Mouse (Mus musculus) cerebellum, postnatal 10 days (tissue): Measurements from ENCODE around the gene Arhgef39.

Experiments used
- DNase-seq, 2 experiments: peaks; one replicate each; pipeline ENCODE4 v3.0.0; 2021; ENCODE audit warnings: mixed read lengths in 2 of 2

Gene Arhgef39

DNA sequence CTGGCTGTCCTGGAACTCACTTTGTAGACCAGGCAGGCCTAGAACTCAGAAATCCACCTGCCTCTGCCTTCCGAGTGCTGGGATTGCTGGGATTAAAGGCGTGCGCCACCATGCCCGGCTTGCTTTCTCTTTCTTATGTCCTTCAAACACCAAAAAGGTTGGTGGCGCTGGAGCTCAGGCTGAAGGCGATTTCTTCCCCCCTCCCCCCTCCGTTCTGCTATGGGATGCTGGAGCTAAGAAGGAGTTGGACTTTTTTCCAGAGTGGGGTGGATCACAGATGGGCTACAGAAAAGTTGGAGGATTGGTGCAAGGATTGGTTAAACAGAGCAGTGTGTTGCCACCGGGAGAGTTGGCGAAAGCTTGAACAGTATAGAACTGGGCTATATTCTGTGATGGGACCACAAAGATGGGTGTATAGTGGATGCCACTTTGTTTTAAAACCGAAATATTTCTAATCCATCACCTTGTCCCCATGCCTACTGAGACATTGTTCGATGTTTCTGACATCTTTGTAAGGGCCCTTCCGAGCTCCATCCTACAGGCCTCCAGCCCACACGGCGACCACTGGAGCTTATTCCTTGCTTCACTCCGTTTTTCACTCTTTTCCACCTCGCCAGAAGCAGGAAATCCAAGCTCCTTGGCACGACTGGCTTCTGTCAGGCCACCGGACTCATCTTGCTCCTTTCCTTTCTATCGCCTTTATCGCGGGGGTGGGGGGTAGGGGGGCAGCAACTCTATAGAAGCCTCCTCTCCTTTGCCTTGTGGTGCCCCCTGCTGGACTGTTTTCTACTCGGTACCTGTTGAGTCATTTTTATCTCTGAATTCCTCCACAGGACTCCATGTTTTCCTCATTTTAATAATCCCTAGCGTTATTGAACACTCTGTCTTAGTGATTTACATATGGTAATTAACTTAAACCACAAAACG, 20.3 kb downstream of the Arhgef39 start:
- peak; percentile 84 to 86 for DNase-seq

DNA sequence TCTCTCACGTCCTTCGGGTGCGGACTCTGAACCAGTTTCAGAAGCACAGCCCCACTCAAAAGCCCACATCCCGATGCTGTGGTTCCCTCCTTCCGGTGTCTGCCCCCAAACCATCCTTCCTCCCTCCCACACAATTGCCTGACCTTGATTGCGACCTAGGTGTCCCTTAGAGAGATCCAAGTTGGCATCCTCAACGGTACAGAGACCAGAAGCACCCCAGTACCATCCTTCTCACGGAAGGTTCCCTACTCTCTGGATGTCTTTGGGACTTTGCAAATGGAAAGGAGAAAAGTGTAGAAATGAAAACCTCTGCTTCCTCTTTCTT, 21.0 kb downstream of the Arhgef39 start:
- DNase-seq = no peak

DNA sequence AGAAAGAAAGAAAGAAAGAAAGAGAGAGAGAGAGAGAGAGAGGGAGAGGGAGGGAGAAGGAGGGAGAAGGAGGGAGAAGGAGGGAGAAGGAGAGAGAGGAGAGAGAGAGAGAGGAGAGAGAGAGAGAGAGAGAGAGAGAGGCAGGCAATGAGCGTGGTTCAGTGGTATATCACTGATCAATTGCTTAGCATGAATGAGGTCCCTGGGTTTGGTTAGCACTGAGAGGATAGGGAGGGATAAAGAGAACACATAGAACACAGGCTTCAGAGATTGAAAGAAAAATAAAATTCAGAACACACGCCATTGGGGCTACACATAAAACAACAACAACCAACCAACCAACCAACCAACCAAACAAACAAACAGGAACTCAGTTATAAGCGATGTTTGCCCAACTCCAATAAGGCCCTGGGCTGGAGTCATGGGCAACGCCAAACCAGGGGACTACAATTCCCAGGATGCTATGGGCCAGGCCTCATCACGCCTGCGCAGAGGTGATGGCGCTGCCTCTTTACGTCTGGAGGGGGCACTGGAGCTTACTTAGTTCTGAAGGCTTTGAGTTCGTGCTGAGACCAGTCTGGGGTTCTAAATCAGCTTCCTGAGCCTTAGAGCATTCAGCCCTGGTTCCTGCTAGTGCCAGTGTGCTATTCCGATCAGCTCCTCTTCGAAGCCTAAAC, 21.5 kb downstream of the Arhgef39 start:
- DNase-seq = peak; percentile 89 to 92

DNA sequence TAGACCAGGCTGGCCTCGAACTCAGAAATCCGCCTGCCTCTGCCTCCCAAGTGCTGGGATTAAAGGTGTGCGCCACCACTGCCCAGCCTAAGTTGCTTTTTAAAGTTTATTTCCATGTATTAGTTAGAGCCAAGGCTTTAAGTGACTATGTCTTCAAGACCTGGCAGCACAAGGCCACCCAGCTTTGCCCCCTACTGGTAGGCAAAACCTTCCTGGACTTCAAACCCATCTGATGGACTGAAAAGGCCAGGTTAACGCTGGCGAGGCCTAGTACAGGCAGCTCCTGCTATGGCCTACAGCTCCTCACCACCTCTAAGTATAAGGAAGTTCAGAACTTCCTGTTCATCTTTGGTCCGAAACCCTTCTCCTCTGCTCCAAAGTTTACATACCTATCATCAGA, 22.9 kb downstream of the Arhgef39 start:
- no peak for DNase-seq

DNA sequence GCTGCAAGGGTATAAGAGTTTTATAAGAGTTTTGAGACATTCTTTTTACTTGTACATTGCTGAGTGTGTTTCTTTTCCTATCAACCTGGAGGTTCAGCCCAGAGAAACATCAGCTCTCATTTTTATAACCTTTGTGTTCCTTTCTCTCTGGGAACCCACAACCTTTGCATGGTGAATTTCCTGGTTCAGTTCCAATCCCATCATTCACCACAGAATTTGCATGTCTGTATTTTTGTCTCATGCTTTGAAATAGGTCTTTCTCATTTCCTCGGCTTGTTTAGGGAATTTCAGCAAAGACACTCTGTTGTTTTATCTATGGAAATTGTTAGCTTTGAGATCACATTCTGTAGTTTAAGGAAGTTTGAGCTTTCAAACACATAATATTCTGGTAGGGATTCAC, 25.9 kb downstream of the Arhgef39 start:
- DNase-seq = no peak

DNA sequence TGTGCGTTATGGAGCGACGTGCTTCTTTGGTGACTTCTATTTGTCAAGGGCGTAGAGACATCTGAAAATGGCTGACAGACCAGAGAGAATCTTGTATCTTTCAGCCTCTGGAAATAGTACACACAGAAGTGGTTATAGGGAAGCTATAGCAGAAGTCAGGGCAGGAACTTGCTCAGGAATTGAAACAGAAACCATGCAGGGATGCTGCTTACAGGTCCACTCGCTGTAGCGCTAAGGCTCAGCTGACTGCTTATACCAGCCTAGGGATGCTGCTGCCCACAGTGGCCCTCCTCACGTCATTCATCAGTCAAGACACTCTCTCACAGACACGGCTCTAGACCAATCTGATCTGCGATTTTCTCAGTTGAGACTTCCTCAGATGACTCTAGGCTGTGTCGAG, 29.2 kb downstream of the Arhgef39 start:
- no peak for DNase-seq

DNA sequence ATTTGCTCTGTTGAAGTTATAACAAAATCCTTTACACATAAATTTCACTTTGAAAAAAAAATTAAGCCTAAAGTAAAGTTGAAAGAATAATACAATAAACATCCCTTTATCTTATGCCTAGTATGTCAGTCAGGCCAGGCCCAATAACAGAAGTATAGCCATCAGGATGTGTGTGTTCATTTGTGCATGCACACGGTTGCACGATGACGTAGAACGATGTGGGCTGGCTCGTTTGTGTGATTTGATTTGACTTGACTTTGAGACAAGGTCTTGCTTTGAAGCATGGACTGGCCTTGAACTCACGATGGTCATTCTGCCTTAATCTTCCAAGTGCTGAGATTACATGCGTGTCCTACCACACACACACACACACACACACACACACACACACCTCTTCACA, 32.6 kb downstream of the Arhgef39 start:
- no peak for DNase-seq

DNA sequence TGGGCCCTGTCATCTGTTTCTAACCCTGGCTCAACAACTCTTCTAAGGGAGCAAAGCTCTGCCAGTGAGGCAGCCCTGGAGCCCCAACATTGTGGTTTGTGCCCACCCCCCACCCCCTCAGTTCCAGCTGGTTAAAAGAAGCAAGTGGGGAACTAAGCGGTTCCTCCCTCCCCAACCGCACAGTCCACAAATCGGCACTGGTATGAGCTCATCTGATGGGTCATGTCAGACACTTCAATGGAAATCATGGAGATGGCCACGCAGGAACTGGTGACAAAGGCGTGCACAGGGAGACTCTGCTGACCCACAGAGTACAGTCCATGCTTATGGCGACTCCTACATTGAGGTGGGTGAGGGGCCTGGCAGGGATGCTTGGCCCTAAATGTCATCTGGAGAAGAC, 33.6 kb downstream of the Arhgef39 start:
- DNase-seq = no peak

DNA sequence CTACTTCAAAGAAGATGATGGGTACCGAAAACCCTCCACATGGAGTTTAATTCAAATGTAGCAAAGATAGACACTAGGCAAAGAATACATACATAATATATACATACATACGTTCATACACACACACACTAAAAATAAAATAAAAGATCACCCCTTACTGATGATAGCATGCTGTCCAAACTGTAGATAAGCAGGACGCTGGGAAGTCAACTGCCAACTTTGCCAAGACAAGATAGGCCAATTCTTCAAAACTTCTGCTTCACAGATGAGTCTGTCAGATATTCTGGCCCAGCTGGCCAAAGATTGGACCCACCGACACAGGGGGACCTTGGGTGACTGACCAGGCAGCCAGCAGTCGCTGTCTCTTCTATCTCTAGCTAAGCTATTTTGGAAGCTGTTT, 36.4 kb downstream of the Arhgef39 start:
- no peak for DNase-seq

DNA sequence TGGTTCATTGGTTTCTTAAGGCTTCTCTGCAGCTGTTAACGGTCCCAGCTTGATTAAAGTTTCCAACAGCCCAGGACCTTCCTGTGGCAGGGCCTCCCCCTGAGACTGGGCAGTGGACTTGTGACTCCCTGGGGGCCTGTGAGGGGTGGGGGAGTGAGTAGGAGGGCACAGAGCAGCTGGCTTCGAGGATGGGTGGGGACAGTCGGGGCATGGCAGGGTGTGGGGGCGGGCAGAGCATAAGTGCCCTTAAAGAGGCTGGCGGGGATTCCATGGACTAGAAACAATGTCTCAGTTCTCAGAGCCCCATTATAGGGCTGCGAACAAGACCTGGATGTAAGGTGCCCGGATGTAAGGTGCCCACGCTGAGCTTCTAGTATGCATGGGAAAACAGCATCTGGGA, 42.4 kb downstream of the Arhgef39 start:
- no peak for DNase-seq

DNA sequence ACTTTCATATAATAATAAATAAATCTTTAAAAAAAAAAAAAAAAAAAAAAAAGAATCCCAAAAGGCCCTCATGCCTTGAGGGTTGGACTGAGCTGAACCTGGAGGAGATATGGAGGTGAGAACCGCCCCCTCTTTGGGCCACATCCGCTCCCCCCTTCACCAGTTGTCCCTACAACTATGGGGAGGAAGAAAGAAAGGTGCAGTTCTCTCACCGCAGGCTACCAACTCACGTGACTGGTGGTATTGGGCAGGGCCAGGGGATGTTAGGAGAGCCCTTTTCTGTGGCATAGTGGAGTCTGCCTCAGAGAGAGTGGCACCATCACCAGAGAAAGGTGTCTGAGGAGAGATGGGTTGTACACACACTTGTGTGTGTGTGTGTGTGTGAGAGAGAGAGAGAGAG, 43.0 kb downstream of the Arhgef39 start:
- no peak for DNase-seq

DNA sequence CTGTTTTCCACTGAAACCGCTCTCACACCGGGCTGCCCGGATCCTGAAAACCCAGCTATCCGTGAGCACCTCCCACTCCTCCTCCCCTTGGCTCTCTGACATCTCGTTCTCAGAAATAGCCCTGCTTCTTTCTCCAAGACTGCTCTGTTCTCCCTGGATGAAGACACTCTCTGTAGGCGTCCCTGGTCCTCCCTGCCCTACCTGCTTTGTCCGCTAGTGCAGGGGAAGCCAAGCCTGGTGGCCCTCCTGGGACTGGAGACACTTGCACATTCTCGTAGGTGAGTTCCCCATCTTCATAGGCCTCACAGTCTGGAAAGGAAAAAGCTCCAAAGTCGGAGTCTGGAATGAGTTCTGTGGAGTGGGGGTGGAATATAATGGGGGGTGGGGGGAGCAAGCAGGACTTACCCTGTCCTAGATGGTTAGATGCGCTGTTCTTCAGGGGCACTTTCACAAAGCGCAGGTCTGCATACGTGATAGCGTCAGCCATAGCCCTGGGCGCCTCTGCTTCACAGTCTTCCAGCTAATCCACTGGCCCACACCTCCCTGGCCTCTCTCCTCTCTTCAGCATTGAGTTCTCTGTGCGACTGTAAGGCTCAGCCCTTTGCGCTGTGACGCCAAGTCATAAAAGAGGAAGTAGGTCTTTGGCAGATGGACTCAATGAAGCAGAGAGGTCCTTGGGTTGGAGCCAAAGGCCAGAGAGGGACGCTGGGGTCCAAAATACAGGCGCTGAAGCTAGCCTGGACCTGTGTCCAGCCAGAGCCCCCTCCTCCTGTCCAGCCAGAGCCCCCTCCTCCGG, 45.3 kb downstream of the Arhgef39 start, which contains the start of gene Cd72:
Cd72 (minus strand) TSS at position 588 of the 796 bp plus-strand sequence.
- peak; percentile 46 to 56 for DNase-seq

DNA sequence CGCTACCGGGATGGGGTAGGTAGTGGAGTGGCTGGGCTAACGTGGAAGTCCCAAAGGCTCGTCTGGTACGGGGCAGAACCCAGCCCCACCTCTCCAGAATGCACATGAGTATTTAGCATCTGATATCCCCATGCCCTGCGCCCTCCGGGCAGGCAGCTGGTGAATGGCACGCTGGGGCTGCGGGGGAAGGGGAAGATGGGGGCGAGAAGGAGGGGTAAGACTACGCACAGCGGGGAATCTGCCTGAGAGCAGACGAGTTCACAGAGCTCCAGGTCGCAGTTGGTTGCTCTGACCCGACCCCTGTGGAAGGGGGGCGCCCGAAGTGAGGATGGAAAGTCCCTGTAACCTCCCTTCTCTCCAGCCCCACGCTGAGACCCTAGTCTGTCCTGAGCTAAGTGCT, 46.1 kb downstream of the Arhgef39 start:
- no peak for DNase-seq

DNA sequence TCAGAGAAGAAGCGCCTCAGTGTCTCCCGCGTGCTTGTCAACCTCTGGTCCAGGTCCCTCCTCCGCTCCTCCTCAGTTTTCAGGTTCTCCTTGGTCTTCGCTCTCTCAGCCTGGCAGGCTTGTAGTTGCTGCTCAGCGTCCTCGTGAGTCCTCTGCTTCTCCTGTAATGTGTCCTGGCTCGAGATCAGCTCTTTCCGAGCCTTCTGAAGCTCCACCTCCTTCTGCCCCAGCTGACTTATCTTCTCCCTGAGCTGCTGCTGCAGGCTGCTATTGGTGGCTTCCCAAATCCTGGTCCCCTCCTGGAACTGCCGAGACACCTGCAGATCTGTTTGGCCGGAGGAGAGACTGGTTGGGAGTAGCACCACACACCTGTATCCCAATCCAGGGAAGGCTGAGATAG, 47.2 kb downstream of the Arhgef39 start:
- DNase-seq = no peak

DNA sequence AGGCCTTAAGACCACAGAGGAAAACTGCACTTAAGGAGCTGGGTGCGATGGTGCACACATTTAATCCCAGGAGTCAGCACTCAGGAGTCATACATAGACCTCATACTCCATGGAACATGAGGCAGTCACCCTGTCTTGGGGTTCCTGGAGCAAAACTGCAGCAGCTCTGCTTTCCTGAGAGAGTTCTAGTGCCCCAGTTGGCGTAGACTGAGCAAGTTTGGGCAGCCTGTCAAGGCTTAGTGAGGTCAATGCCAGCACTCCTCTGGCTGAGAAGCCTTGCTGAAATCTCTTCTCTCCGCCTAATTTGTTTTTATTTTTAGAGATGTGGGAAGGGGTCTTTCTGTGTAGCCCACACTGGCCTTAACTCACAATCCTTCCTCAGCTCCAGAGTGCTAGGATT, 50.9 kb downstream of the Arhgef39 start:
- peak; percentile 68 to 70 for DNase-seq

DNA sequence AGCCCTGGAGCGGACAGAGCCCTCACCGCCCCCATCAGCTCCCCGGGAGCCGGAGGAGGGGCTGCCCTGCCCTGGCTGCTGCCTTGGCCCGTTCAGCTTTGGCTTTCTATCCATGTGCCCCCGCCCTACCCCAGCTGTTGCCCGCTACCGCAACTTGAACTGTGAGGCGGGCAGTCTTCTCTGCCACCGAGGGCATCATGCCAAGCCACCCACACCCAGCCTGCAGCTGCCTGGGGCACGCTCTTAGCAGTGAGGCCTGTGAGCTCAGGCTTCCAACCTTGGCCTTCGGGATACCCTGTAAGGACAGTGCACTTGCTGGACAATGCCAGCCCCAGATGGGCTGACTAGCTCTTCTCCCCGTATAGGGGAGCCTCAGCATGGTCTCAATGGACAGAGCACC, 52.2 kb downstream of the Arhgef39 start:
- peak; percentile 39 to 59 for DNase-seq
